Mouse (Mus musculus) olfactory bulb, adult 2 months (tissue): Measurements from ENCODE around the gene Gm17657. TPM values are rescaled to one million over a fixed set of nuclear protein-coding genes. Genes with fewer than 3 reads are reported as not detected.

Experiments
- H3K27ac ChIP-seq: fragments of 200-500 bp; 2 replicates; pipeline ENCODE4 v1.5.1; 2012; ENCODE audit warnings: low read depth, low read length; ENCODE audit not compliant: insufficient read depth
- H3K4me1 ChIP-seq: fragments of 200-500 bp; 2 replicates; pipeline ENCODE4 v1.6.1; 2012; ENCODE audit warnings: low read length; ENCODE audit not compliant: control insufficient read depth, insufficient read depth
- H3K4me3 ChIP-seq: fragments of 200-500 bp; 2 replicates; pipeline ENCODE4 v1.5.1; 2012; ENCODE audit warnings: mild to moderate bottlenecking, low read depth, low read length, moderate library complexity; ENCODE audit not compliant: insufficient read depth
- CTCF ChIP-seq: fragments of 200-500 bp; IDR thresholded peaks from 2 replicates; pipeline ENCODE4 v1.5.1; 2012; ENCODE audit warnings: low read depth, mild to moderate bottlenecking, low read length, moderate library complexity; ENCODE audit not compliant: insufficient read depth
- POLR2A ChIP-seq: fragments of 200-500 bp; IDR thresholded peaks from 2 replicates; pipeline ENCODE4 v1.6.1; 2012; ENCODE audit warnings: mild to moderate bottlenecking, low read depth, low read length, moderate library complexity; ENCODE audit not compliant: insufficient read depth
- WGBS: fragments of 180-500 bp; shearing (Covaris S2); methylation state at CpG from one replicate; pipeline ENCODE4 v1.1.7; 2018; 5-methylcytosine and 5-hydroxymethylcytosine counted together
- polyA plus RNA-seq: library from polyadenylated mRNA; stranded (reverse); fragments of >200 nt; gene quantifications from 2 replicates; pipeline ENCODE4 v1.2.4, GENCODE M21; 2012; ENCODE audit warnings: low replicate concordance; ENCODE audit not compliant: missing spikeins, insufficient read depth, insufficient read length

Gm17657 gene
- polyA plus RNA-seq, 1 experiment = not detected

GRCm38 (mm10) chr17:29583569-29583968 lies 34.1 kb upstream of the Gm17657 start:
- TF ChIP-seq POLR2A = no peak
- no peak overlapping the region for H3K27ac ChIP-seq
- H3K4me3 ChIP-seq = no peak overlapping the region
- WGBS = 93% methylated on average over 5 of the region's 5 CpGs
- H3K4me1 ChIP-seq = no peaks in the 10 kb centered on the region

DNA sequence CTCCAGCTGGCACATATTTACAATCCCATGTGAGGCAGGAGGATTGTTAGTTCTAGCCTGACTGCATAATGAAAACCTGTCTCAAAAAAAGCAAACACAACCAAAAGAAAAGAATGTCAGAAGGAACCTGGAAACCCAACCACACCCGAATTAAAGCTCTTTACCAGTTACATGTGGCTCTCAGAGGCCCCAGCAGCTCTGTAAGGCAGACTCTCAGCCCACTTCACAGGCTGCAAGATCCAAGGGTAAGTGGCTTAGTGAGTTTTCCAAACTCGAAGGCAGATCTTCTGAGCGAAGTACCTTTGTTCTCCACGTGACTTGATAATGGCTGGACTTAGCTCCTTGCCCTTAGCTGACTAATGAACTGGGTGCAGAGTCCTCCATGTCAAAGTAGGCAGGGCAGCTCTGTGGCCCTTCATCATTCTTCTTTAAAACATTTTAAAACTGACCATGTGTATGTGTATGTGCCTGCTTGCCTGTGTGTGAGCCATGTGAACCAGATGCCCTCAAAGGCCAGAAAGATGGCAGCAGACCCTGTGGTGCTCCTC lies 30.2 kb upstream of the Gm17657 start:
- H3K4me1 ChIP-seq = no peaks in the 10 kb centered on the region
- no peak overlapping the region for H3K27ac ChIP-seq
- WGBS = 89% methylated on average over 4 of the region's 4 CpGs
- TF ChIP-seq CTCF (no peak), POLR2A (no peak)
- no peak overlapping the region for H3K4me3 ChIP-seq

GRCm38 (mm10) chr17:29569831-29570230 lies 20.4 kb upstream of the Gm17657 start:
- no peak overlapping the region for H3K4me3 ChIP-seq
- TF ChIP-seq POLR2A (no peak), CTCF (no peak)
- H3K4me1 ChIP-seq = no peaks in the 10 kb centered on the region
- WGBS = 77% methylated on average over 6 of the region's 6 CpGs
- no peak overlapping the region for H3K27ac ChIP-seq

DNA sequence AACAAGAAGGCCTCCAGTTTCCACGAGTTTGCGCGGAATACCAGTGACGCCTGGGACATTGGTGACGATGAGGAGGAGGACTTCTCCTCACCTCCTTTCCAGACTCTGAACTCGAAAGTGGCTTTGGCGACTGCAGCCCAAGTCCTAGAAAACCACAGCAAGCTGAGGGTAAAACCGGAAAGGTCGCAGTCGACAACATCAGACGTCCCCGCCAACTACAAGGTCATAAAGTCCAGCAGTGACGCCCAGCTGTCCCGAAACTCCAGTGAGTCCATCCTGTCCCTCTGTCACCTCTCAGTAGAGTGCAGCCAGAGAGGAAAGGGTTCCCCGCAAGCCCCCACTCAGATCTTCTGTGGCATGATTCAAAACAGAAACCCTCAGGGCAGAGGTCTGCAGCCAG lies 19.0 kb upstream of the Gm17657 start:
- WGBS = 96% methylated on average over 15 of the region's 15 CpGs
- TF ChIP-seq CTCF = no peak

DNA sequence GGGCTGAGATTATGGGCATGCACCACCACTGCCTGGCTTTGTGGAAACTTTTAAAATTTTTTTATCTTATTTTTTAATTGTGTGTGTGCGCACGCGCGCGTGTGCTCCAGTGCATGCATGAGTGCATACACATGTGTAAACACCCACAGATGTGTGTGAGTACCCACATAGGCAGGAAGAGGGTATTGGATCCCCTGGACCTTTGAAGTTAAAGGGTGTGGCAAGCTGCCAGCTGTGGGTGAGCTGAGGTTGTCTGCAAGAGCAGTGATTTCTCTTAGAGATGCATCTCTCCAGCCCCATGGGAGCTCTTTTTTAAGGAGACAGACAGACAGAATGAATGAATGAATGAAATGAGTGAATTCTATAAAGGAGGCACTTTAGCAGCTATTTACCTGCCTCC lies 16.1 kb upstream of the Gm17657 start:
- Histone ChIP-seq H3K27ac (no peak overlapping the region), H3K4me1 (no peaks in the 10 kb centered on the region), H3K4me3 (no peak overlapping the region)
- 97% methylated on average over 5 of the region's 5 CpGs for WGBS
- TF ChIP-seq POLR2A = no peak
- no peak for TF ChIP-seq CTCF

More for the DNA sequence above, 19.0 kb upstream of the Gm17657 start:
- Histone ChIP-seq H3K4me3 (no peak overlapping the region), H3K4me1 (no peaks in the 10 kb centered on the region), H3K27ac (no peak overlapping the region)

DNA sequence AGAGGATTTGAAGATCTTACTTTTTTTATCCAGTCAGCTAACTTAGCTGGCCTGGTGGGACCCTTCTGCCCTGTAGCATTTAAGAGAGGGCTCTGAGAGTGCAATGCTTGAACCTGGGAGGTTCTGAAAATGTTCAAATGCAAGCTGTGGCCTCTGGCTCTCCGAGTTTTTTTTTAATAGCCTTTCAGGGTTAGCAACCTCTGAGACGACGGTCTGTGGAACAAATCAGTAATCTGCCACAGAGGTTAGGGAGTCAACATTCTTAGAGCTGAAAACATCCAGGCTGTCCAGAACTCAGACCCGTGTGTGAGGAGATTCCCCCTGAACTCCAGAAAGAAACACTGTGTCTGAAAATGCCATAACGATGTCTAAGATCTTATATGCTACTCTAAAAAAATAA lies 9.0 kb upstream of the Gm17657 start:
- no peaks in the 10 kb centered on the region for H3K4me1 ChIP-seq
- TF ChIP-seq CTCF (no peak), POLR2A (no peak)
- WGBS = 93% methylated on average over 5 of the region's 5 CpGs

GRCm38 (mm10) chr17:29556893-29557292 lies 7.5 kb upstream of the Gm17657 start:
- 85% methylated on average over 7 of the region's 7 CpGs for WGBS
- H3K4me1 ChIP-seq = no peaks in the 10 kb centered on the region
- TF ChIP-seq POLR2A = no peak
- TF ChIP-seq CTCF = no peak
- H3K27ac ChIP-seq = no peak overlapping the region
- no peak overlapping the region for H3K4me3 ChIP-seq

More for the DNA sequence above, 9.0 kb upstream of the Gm17657 start:
- no peak overlapping the region for H3K4me3 ChIP-seq
- H3K27ac ChIP-seq = no peak overlapping the region

DNA sequence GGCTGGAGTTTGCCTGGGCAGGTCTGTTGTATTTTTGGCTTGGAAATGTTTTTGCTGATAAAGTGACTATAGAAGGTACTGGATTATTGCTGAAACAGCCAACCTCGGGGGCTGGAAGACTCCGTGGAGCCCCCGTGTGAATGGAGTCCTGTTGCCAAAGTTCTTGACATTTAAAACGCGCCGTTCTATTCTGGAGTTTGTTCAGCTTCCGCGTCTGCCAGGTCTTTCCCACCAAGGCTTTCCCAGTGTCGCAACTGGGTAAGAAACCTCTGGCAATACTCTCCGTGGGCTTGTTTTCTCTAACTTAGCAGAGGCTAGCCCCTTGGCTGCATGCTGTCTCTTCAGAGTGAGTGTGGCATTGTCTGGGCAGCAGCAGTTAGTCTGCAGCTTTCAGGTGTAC lies 7.0 kb upstream of the Gm17657 start:
- H3K4me3 ChIP-seq = no peak overlapping the region
- no peaks in the 10 kb centered on the region for H3K4me1 ChIP-seq
- H3K27ac ChIP-seq = no peak overlapping the region
- 69% methylated on average over 10 of the region's 10 CpGs for WGBS
- no peak for TF ChIP-seq CTCF
- no peak for TF ChIP-seq POLR2A

GRCm38 (mm10) chr17:29554176-29554575 lies 4.7 kb upstream of the Gm17657 start:
- H3K27ac ChIP-seq = no peak overlapping the region
- H3K4me3 ChIP-seq = no peak overlapping the region
- TF ChIP-seq POLR2A (no peak), CTCF (no peak)
- peaks cover 5% of the 10 kb centered on the region for H3K4me1 ChIP-seq

DNA sequence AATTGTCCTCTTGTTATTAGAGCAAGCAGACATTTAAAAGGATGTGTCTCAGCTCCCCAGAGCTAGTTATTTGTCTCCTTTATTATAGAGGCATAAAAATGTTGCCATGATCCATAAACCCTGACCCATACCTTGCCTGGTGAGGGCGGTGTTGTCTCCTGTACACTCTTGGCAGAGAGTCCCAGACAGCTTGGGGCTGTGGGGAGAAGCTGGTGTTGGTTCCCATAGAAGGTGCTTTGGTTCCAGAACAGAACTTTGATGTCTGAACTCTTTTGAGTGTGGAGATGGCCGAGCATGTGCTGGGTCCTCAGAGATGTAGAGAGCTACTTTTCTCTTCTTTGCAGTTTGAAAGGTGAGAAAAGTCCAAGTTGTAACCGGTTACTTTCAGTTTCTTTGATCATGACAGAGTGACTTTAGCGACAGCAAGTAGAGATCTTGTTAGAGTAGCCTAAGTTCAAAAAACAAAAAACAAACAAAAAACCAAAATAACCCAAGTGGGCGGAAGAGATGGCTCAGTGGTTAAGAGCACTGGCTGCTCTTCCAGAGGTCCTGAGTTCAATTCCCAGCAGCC lies 2.8 kb upstream of the Gm17657 start, which contains the start of gene Tmem217:
TSS of gene Tmem217 (minus strand) at position 224 of the 571 bp plus-strand sequence.
- peaks cover 5% of the 10 kb centered on the region for H3K4me1 ChIP-seq
- no peak within 1 kb of the TSS for H3K27ac ChIP-seq
- 88% methylated on average over 5 of the region's 5 CpGs for WGBS
- no peak within 1 kb of the TSS for H3K4me3 ChIP-seq
- TF ChIP-seq POLR2A = no peak
- TF ChIP-seq CTCF = no peak
